Mouse (Mus musculus) MEL (cell line): ENCODE measurements at regions not wholly inside any gene's neighbourhood (a gene's known extent, or its start where the extent isn't known, plus 50 kb on each side); places are given as distances from the start of the nearest gene placed in this dataset.

ENCODE experiments used
- DNase-seq: peaks from one replicate; pipeline ENCODE4 v3.0.0; 2011; ENCODE audit warnings: low read depth, low spot score
- H3K27ac ChIP-seq: 2 replicates; pipeline ENCODE4 v1.5.1; 2012; ENCODE audit warnings: low read depth, mild to moderate bottlenecking, control low read depth, low read length, moderate library complexity; ENCODE audit not compliant: control insufficient read depth
- H3K27me3 ChIP-seq, 2 experiments: fragments of 150-350 bp in 1 of 2; sonication (generic) in 1 of 2; 2 replicates each; pipeline ENCODE4 v1.6.1; 2012; ENCODE audit warnings: low read length in 2 of 2, mild to moderate bottlenecking in 2 of 2, improper control_type of control experiment in 1 of 2, moderate library complexity in 1 of 2; ENCODE audit not compliant: insufficient read depth in 2 of 2, control insufficient read depth in 1 of 2
- H3K36me3 ChIP-seq, 2 experiments: 2 replicates each; pipeline ENCODE4 v1.6.1; 2012 to 2014; ENCODE audit warnings: low read length in 2 of 2, improper control_type of control experiment in 1 of 2, inconsistent platforms in 1 of 2, mild to moderate bottlenecking in 1 of 2; ENCODE audit not compliant: insufficient read depth in 2 of 2, control insufficient read depth in 1 of 2
- H3K4me1 ChIP-seq, 2 experiments: fragments of 150-350 bp in 1 of 2; sonication (generic) in 1 of 2; 2 replicates each; pipeline ENCODE4 v1.6.1; 2012; ENCODE audit warnings: low read length in 2 of 2, improper control_type of control experiment in 1 of 2, mild to moderate bottlenecking in 1 of 2; ENCODE audit not compliant: insufficient read depth in 2 of 2, control insufficient read depth in 1 of 2
- H3K4me3 ChIP-seq, 2 experiments: fragments of 150-350 bp in 1 of 2; sonication (generic) in 1 of 2; 2 replicates each; pipeline ENCODE4 v1.5.1; 2012; ENCODE audit warnings: low read depth in 2 of 2, low read length in 2 of 2, mild to moderate bottlenecking in 2 of 2, moderate library complexity in 2 of 2, control low read depth in 1 of 2, improper control_type of control experiment in 1 of 2; ENCODE audit not compliant: control insufficient read depth in 1 of 2, insufficient read depth in 1 of 2
- H3K79me2 ChIP-seq: 2 replicates; pipeline ENCODE4 v1.6.1; 2012; ENCODE audit warnings: mild to moderate bottlenecking, low read length, moderate library complexity; ENCODE audit not compliant: control insufficient read depth, poor library complexity, insufficient read depth
- H3K9ac ChIP-seq: 2 replicates; pipeline ENCODE4 v1.6.1; 2012; ENCODE audit warnings: low read depth, mild to moderate bottlenecking, control low read depth, low read length, moderate library complexity; ENCODE audit not compliant: control insufficient read depth, poor library complexity, severe bottlenecking
- H3K9me3 ChIP-seq: fragments of 150-350 bp; sonication (generic); replicated peaks from 2 replicates; pipeline ENCODE4 v1.6.1; 2012; ENCODE audit warnings: mild to moderate bottlenecking, low read length, improper control_type of control experiment, moderate library complexity; ENCODE audit not compliant: insufficient read depth
- BHLHE40 ChIP-seq: IDR thresholded peaks from 2 replicates; pipeline ENCODE4 v1.6.1; 2012; ENCODE audit warnings: low read depth, mild to moderate bottlenecking, inconsistent platforms, low read length, improper control_type of control experiment, borderline replicate concordance
- CHD1 ChIP-seq: IDR thresholded peaks from 2 replicates; pipeline ENCODE4 v1.6.1; 2012; ENCODE audit warnings: low read depth, mild to moderate bottlenecking, inconsistent platforms, low read length, improper control_type of control experiment
- CTCF ChIP-seq, 3 experiments: IDR thresholded peaks in 2 of 3; conservative IDR thresholded peaks in 1 of 3; 2 replicates each; pipeline ENCODE4 v1.5.1; 2011 to 2012; ENCODE audit warnings: low read length in 3 of 3, low read depth in 2 of 3, mild to moderate bottlenecking in 2 of 3, improper control_type of control experiment in 1 of 3, inconsistent platforms in 1 of 3, mixed read lengths in 1 of 3, moderate library complexity in 1 of 3; ENCODE audit not compliant: control insufficient read depth in 1 of 3, insufficient read depth in 1 of 3, poor library complexity in 1 of 3, severe bottlenecking in 1 of 3
- E2F4 ChIP-seq: IDR thresholded peaks from 2 replicates; pipeline ENCODE4 v1.6.1; 2011; ENCODE audit warnings: low read depth, low read length, improper control_type of control experiment, borderline replicate concordance
- ELF1 ChIP-seq: IDR thresholded peaks from 2 replicates; pipeline ENCODE4 v1.6.1; 2014; ENCODE audit warnings: low read depth, mild to moderate bottlenecking, inconsistent platforms, low read length, improper control_type of control experiment, moderate library complexity
- ETS1 ChIP-seq: IDR thresholded peaks from 2 replicates; pipeline ENCODE4 v1.6.1; 2012; ENCODE audit warnings: low read depth, mild to moderate bottlenecking, inconsistent platforms, low read length, improper control_type of control experiment, moderate library complexity
- GABPA ChIP-seq: IDR thresholded peaks from 2 replicates; pipeline ENCODE4 v1.6.1; 2012; ENCODE audit warnings: low read depth, mild to moderate bottlenecking, inconsistent platforms, low read length, improper control_type of control experiment, moderate library complexity
- HCFC1 ChIP-seq: IDR thresholded peaks from 2 replicates; pipeline ENCODE4 v1.6.1; 2012; ENCODE audit warnings: low read depth, mild to moderate bottlenecking, inconsistent platforms, low read length, improper control_type of control experiment, moderate library complexity
- JUND ChIP-seq: IDR thresholded peaks from 2 replicates; pipeline ENCODE4 v1.6.1; 2011; ENCODE audit warnings: low read depth, mild to moderate bottlenecking, improper control_type of control experiment, low read length
- MAX ChIP-seq: IDR thresholded peaks from 2 replicates; pipeline ENCODE4 v1.6.1; 2011; ENCODE audit warnings: low read length, improper control_type of control experiment
- MAZ ChIP-seq: IDR thresholded peaks from 2 replicates; pipeline ENCODE4 v1.6.1; 2012; ENCODE audit warnings: low read depth, mild to moderate bottlenecking, inconsistent platforms, low read length, improper control_type of control experiment
- MEF2A ChIP-seq: IDR thresholded peaks from 2 replicates; pipeline ENCODE4 v1.6.1; 2014; ENCODE audit warnings: low read depth, mild to moderate bottlenecking, inconsistent platforms, low read length, improper control_type of control experiment; ENCODE audit not compliant: poor library complexity, insufficient replicate concordance, severe bottlenecking; ENCODE audit errors: extremely low read depth
- MXI1 ChIP-seq: IDR thresholded peaks from 2 replicates; pipeline ENCODE4 v1.6.1; 2011; ENCODE audit warnings: mild to moderate bottlenecking, low read depth, low read length, improper control_type of control experiment
- NELFE ChIP-seq: IDR thresholded peaks from 2 replicates; pipeline ENCODE4 v1.6.1; 2011; ENCODE audit warnings: low read depth, low read length, improper control_type of control experiment
- NRF1 ChIP-seq: IDR thresholded peaks from 2 replicates; pipeline ENCODE4 v1.6.1; 2014; ENCODE audit warnings: low read depth, mild to moderate bottlenecking, inconsistent platforms, low read length, improper control_type of control experiment, moderate library complexity; ENCODE audit not compliant: poor library complexity, insufficient read depth, severe bottlenecking
- POLR2AphosphoS2 ChIP-seq: IDR thresholded peaks from 2 replicates; pipeline ENCODE4 v1.6.1; 2011; ENCODE audit warnings: low read length, improper control_type of control experiment
- POLR2AphosphoS5 ChIP-seq: IDR thresholded peaks from 2 replicates; pipeline ENCODE4 v1.6.1; 2012; ENCODE audit warnings: low read depth, borderline replicate concordance, mild to moderate bottlenecking, inconsistent platforms, low read length, moderate library complexity, mixed read lengths
- RAD21 ChIP-seq: IDR thresholded peaks from 2 replicates; pipeline ENCODE4 v1.6.1; 2011; ENCODE audit warnings: mild to moderate bottlenecking, low read depth, low read length, improper control_type of control experiment
- SMC3 ChIP-seq: IDR thresholded peaks from 2 replicates; pipeline ENCODE4 v1.6.1; 2011; ENCODE audit warnings: low read depth, low read length, improper control_type of control experiment
- TBP ChIP-seq: IDR thresholded peaks from 2 replicates; pipeline ENCODE4 v1.8.0; 2011; ENCODE audit warnings: low read depth, low read length, improper control_type of control experiment
- UBTF ChIP-seq: IDR thresholded peaks from 2 replicates; pipeline ENCODE4 v1.6.1; 2012; ENCODE audit warnings: low read depth, mild to moderate bottlenecking, inconsistent platforms, low read length, improper control_type of control experiment, moderate library complexity, borderline replicate concordance; ENCODE audit not compliant: insufficient read depth
- USF1 ChIP-seq: IDR thresholded peaks from 2 replicates; pipeline ENCODE4 v1.6.1; 2014; ENCODE audit warnings: low read depth, mild to moderate bottlenecking, inconsistent platforms, low read length, improper control_type of control experiment, moderate library complexity
- ZC3H11A ChIP-seq: IDR thresholded peaks from 2 replicates; pipeline ENCODE4 v1.6.1; 2012; ENCODE audit warnings: low read depth, mild to moderate bottlenecking, inconsistent platforms, low read length, improper control_type of control experiment
- ZKSCAN1 ChIP-seq: IDR thresholded peaks from 2 replicates; pipeline ENCODE4 v1.6.1; 2012; ENCODE audit warnings: low read depth, mild to moderate bottlenecking, inconsistent platforms, low read length, improper control_type of control experiment, moderate library complexity
- ZNF384 ChIP-seq: IDR thresholded peaks from 2 replicates; pipeline ENCODE4 v1.6.1; 2012; ENCODE audit warnings: low read depth, mild to moderate bottlenecking, inconsistent platforms, low read length, improper control_type of control experiment

GRCm38 (mm10) chr3:47019270-47019669, 571.3 kb upstream of the Pabpc4l start:
- Histone ChIP-seq H3K9ac (no peak overlapping the region), H3K27ac (no peak overlapping the region), H3K4me3 (no peak overlapping the region), H3K4me1 (no peaks in the 10 kb centered on the region), H3K27me3 (no peaks in the 10 kb centered on the region), H3K36me3 (no peaks in the 10 kb centered on the region), H3K9me3 (no peaks in the 10 kb centered on the region), H3K79me2 (no peaks in the 10 kb centered on the region)
- no peak for TF ChIP-seq E2F4
- TF ChIP-seq MXI1: no peak
- no peak for TF ChIP-seq MAZ
- peak in 1 of 3 experiments; percentile 20; a peak in 1 of 6 replicates for TF ChIP-seq CTCF (IDR thresholded peaks at IDR 0.05 in 2 of 3, conservative IDR thresholded peaks at IDR 0.05 in 1 of 3; ENCODE audit: control insufficient read depth in 1 of 3, insufficient read depth in 1 of 3, low read depth in 2 of 3, low read length in 3 of 3, poor library complexity in 1 of 3, severe bottlenecking in 1 of 3)
- TF ChIP-seq USF1: no peak
- TF ChIP-seq JUND: no peak
- no peak for TF ChIP-seq UBTF
- TF ChIP-seq SMC3: peak; percentile 38
- TF ChIP-seq CHD1: no peak
- TF ChIP-seq HCFC1: no peak
- no peak for TF ChIP-seq MAX
- TF ChIP-seq NELFE: no peak
- TF ChIP-seq TBP: no peak
- TF ChIP-seq MEF2A: no peak
- TF ChIP-seq RAD21: peak; percentile 39
- no peak for TF ChIP-seq ZKSCAN1
- TF ChIP-seq ZC3H11A: peak; percentile 10; the same call in 1 of the 2 replicates
- no peak for TF ChIP-seq ELF1
- no peak for TF ChIP-seq POLR2AphosphoS2
- no peak for TF ChIP-seq GABPA
- no peak for TF ChIP-seq ZNF384
- no peak for DNase-seq

GRCm38 (mm10) chr3:47018565-47018964, 570.5 kb upstream of the Pabpc4l start:
- Histone ChIP-seq H3K9me3 (no peaks in the 10 kb centered on the region), H3K79me2 (no peaks in the 10 kb centered on the region), H3K4me3 (no peak overlapping the region), H3K4me1 (no peaks in the 10 kb centered on the region), H3K36me3 (no peaks in the 10 kb centered on the region), H3K27ac (no peak overlapping the region), H3K9ac (no peak overlapping the region), H3K27me3 (no peaks in the 10 kb centered on the region)
- no peak for TF ChIP-seq HCFC1
- no peak for TF ChIP-seq POLR2AphosphoS5
- no peak for TF ChIP-seq NRF1
- TF ChIP-seq BHLHE40: no peak
- no peak for TF ChIP-seq USF1
- TF ChIP-seq ETS1: no peak
- DNase-seq: peak; percentile 11
